Mouse (Mus musculus) lung, adult 2 months (tissue): ENCODE measurements at regions not wholly inside any gene's neighbourhood (a gene's known extent, or its start where the extent isn't known, plus 50 kb on each side); places are given as distances from the start of the nearest gene placed in this dataset.

Experiments used
- DNase-seq: peaks from one replicate; pipeline ENCODE4 v3.0.0; 2022
- H3K4me1 ChIP-seq: fragments of 200-500 bp; 2 replicates; pipeline ENCODE4 v1.6.1; 2011; ENCODE audit warnings: low read length; ENCODE audit not compliant: control insufficient read depth, insufficient read depth
- H3K4me3 ChIP-seq: fragments of 200-500 bp; replicated peaks from 2 replicates; pipeline ENCODE3; 2011; ENCODE audit warnings: low read depth, mild to moderate bottlenecking, control low read depth, low read length; ENCODE audit errors: extremely low read depth
- CTCF ChIP-seq: fragments of 200-500 bp; IDR thresholded peaks from 2 replicates; pipeline ENCODE4 v1.5.1; 2011; ENCODE audit warnings: mild to moderate bottlenecking, low read length, control low read depth; ENCODE audit not compliant: insufficient read depth
- POLR2A ChIP-seq: fragments of 200-500 bp; IDR thresholded peaks from 2 replicates; pipeline ENCODE4 v1.6.1; 2011; ENCODE audit warnings: low read depth, mild to moderate bottlenecking, control low read depth, low read length, borderline replicate concordance; ENCODE audit errors: extremely low read depth
- WGBS: fragments of 180-500 bp; shearing (Covaris S2); methylation state at CpG from one replicate; pipeline ENCODE4 v1.1.7; 2018; 5-methylcytosine and 5-hydroxymethylcytosine counted together

GRCm38 (mm10) chr14:58180724-58181123 lies 110.4 kb downstream of the Fgf9 start:
- Histone ChIP-seq H3K4me3 (no peak overlapping the region), H3K4me1 (no peaks in the 10 kb centered on the region)
- DNase-seq, result no peak
- TF ChIP-seq CTCF (no peak), POLR2A (no peak)

- H3K4me1 ChIP-seq, result no peaks in the 10 kb centered on the region
- TF ChIP-seq POLR2A (no peak), CTCF (no peak)
- H3K4me3 ChIP-seq, result no peak overlapping the region
- WGBS, result 54% methylated on average over 5 of the region's 5 CpGs
- DNase-seq, result peak; percentile 9
Measured at GRCm38 (mm10) chr14:58175651-58176363, 105.5 kb downstream of the Fgf9 start.

DNA sequence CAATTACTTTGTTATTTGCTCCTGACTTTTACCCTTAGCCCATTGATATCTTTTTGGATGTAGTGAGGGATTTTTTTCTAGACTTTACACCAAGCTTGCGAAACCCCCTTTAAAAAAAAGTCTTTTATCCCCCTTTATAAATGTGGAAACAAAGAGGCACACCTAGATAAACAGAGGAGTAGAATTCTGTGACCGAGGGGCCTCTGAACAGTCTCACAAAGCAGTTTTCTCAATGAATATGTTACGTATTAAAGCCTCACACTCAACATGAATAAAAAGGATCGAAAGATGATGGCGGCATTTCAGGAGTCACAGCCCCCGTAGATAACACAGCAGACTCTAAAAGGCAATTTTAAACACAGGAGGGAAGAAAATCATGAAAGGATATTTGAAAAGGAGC lies 104.2 kb downstream of the Fgf9 start:
- Histone ChIP-seq H3K4me3 (no peak overlapping the region), H3K4me1 (no peaks in the 10 kb centered on the region)
- no peak for DNase-seq
- TF ChIP-seq CTCF, result no peak
- no peak for TF ChIP-seq POLR2A
- 77% methylated on average over 6 of the region's 6 CpGs for WGBS

- TF ChIP-seq CTCF, result no peak
- TF ChIP-seq POLR2A, result no peak
- Histone ChIP-seq H3K4me1 (no peaks in the 10 kb centered on the region), H3K4me3 (no peak overlapping the region)
- WGBS, result 54% methylated on average over 5 of the region's 5 CpGs
- no peak for DNase-seq
Measured at GRCm38 (mm10) chr14:58168920-58169319, 98.6 kb downstream of the Fgf9 start.
